Mouse (Mus musculus) adipose tissue, adult 10 weeks (tissue): Measurements from ENCODE around the gene Faf1. TPM values are rescaled to one million over a fixed set of nuclear protein-coding genes. Genes with fewer than 3 reads are reported as not detected.

ENCODE experiments used
- polyA plus RNA-seq: library from polyadenylated mRNA; stranded (reverse); fragments of 350-450 nt; fragmentation: Illumina TruSeq; extraction: RNeasy Lipid Tissue Mini Kit (QIAGEN cat#74804); gene quantifications from one replicate; pipeline ENCODE4 v1.2.3, GENCODE M21; 2014; ENCODE audit warnings: low read depth, low replicate concordance

The Faf1 gene
- polyA plus RNA-seq, result 22.3 TPM

GRCm38 (mm10) chr4:109676218-109677215 is at the start of gene Faf1:
Gene Faf1, plus strand, starts transcription at chr4:109676588.

GRCm38 (mm10) chr4:109666461-109667269 is 9.7 kb upstream of the Faf1 start, which contains the start of gene Cdkn2c:
Gene Cdkn2c, minus strand, starts transcription at chr4:109667189.

GRCm38 (mm10) chr4:109977148-109978067 is 301.0 kb downstream of the Faf1 start, which contains the start of gene Dmrta2:
Gene Dmrta2, plus strand, starts transcription at chr4:109978053.

Other genes with a start within 250 kb of the Faf1 start
- gene Rnf11, start 191.9 kb upstream of the Faf1 start, polyA plus RNA-seq, result 142 TPM
- gene 4930522H14Rik, start 145.3 kb upstream of the Faf1 start, polyA plus RNA-seq, result 1.1 TPM
- 102 TPM for gene Cdkn2c, start 9.4 kb upstream of the Faf1 start, polyA plus RNA-seq